Mouse (Mus musculus): ENCODE measurements around the gene Tmprss3.

Tmprss3 gene

DNA sequence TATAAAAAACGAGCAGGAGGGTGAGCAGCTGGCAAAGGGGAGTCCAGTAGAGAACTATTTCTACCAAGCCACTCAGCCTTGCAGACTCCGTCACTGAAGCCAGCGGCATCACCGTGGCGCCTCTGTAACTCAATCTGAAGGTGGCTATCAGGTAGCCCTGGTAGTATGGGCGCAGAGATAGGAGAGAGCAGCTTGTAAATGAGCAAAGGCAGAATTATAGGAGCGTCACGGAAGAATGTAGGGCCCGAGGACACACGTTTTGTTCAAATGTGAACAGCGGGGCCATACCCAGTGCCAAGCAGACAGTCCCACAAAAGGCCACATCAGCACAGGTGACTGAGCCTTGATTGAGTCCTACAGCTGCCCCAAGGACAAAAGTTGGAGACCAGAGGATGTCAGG lies at the start of gene Tmprss3:
TSS of gene Tmprss3 (minus strand) at position 101 of the 400 bp plus-strand sequence.
- DNase-seq (ENCODE audit: inconsistent ontology term): no peak

DNA sequence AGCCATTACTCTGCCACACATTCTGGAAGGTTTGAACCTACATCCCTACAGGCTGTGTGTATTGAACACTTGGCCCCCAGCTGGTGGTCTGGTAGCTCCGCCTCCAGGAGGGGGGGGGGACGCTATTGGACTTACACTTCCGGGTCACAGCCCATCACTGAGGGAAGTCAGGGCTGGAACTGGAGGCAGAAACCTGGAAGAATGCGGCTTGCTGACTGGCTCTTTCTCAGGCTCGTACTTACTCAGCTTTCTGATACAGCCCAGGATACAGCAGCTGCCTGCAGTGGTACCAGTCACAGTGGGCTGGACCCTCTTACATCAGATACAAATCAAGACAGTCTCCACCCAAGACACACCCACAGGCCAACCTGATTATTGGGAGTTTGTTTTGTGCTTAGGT lies 48.4 kb upstream of the Tmprss3 start:
- DNase-seq (ENCODE audit: inconsistent ontology term): no peak

DNA sequence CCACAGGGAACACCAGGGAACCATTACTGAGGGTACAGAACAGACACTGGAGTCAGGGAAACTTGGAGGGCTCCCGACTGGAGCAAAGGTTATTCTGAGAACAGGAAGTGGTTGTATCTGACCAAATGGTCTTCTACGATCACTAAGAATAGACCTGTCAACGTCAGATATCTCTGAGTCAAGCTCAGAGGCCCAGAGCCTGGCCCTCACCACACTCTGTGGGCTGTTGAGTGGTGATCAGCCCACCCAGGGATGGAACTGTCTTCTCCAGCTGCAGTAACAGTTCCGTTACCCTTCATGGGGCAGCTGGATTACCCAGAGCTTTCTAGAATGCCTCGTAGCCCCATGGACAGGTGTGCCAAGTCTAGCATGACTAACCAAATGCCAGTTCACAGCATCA lies 46.5 kb upstream of the Tmprss3 start:
- no peak for DNase-seq (ENCODE audit: inconsistent ontology term)

DNA sequence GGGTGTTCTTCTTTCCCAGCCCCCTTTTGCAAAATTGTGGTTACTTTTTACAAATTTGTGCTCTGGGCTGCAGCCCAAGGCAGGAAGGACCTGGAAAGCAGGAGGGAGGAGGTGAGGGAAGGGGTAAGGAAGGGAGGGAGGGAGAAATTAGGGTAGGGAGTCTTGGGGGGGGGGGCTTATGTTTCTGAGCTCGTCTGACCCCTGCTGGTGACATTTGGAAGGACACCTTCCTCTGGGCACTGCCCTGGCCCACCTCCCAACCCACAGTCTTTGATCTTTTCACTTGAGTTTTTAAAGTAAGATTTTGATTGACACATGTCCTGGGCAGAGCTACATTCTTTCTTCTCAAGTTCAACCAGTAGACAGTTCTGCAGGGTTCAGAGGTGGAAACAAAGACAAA lies 44.0 kb upstream of the Tmprss3 start:
- DNase-seq (ENCODE audit: inconsistent ontology term): no peak

- DNase-seq (ENCODE audit: inconsistent ontology term): no peak
Measured at GRCm38 (mm10) chr17:31241156-31241555, 42.4 kb upstream of the Tmprss3 start.

DNA sequence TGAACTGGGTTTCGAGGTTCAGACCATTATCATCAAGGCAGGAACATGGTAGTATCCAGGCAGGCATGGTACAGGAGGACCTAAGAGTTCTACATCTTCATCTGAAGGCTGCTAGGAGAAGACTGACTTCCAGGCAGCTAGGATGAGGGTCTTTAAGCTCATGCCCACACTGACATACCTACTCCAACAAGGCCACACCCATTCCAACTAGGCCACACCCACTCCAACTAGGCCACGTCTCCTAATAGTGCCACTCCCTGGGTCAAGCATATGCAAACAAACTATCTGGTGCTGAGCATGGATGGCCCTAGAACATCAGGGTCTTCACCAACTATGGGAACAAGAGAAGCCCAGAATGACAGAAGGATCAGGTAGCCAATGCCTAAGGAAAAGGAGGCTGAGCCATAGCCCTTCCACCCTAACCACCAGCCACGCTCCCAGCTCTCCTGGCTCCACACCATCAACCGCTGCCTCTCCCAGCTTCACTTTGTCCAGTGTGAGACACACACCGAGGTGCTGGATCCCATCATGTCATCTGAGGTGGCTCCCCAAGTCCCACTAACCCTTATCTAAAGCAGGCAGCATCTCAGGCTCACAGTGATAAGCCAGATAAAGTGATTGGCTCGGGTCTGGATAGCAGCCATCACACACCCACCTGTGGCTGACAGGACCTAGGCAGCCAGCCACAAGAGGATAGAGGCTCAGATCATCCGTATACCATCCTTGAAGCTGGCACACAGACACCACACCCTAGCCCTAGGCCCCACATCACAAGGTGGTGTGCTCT lies 39.6 kb upstream of the Tmprss3 start:
- no peak for DNase-seq (ENCODE audit: inconsistent ontology term)

- no peak for DNase-seq (ENCODE audit: inconsistent ontology term)
Measured at GRCm38 (mm10) chr17:31235915-31236314, 37.1 kb upstream of the Tmprss3 start.

GRCm38 (mm10) chr17:31232251-31233010 lies 33.7 kb upstream of the Tmprss3 start:
- DNase-seq (ENCODE audit: inconsistent ontology term): peak; percentile 68

DNA sequence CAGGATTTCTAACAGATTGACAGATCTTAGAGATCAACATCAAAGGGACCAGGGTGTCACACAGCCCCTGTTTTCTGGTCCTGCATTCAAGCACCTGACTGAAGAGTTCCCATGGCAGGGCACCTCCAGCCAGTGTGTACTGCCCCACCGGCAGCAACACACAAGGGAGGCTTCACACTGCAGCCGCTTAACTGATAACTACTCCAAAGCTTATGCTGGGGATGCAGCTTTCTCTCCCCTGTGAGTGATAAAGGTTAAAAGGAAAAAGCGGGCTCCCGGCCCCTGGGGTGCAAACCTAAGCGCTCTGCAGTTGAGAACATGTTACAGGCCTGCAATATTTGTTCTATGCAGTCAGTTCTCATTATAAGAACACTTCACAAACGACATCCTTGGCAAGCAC lies 33.0 kb upstream of the Tmprss3 start:
- DNase-seq (ENCODE audit: inconsistent ontology term): peak; percentile 5

GRCm38 (mm10) chr17:31226931-31227330 lies 28.2 kb upstream of the Tmprss3 start:
- no peak for DNase-seq (ENCODE audit: inconsistent ontology term)

DNA sequence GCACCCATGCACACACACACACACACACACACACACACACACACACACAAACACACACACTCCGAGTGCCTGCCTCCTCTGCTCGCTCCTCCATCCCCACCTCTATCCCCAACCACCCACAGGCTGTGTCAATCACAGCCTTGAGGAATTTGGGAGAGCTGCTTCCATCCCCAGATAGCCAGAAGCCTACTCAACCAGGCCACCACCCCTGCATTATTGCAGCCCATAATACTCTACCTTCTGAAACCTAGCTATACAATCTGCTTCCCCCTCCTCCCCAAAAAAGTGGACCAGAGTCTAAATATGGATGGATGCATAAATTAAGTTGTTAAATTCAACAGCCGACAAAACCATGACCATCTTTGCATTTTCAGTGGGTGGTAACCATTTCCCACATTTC lies 27.6 kb upstream of the Tmprss3 start:
- DNase-seq (ENCODE audit: inconsistent ontology term): no peak

DNA sequence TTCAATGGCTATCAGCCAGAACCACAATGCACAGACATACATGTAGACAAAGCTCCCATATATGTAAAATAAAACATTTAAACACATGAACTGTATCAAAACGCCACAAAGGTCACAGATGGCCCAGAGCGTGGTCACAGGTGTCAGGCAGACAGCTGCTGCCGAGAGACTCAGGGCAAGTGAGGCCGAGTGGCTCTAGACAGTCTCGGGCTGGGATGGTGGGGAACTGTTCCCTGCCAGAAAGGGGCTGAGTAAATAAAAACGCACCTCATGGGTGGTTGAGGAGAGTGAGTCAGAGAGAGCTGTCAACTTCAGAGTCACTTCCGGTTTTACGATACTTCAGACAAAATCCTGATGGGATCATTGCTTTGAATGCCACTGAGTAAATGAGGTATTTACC lies 25.8 kb upstream of the Tmprss3 start:
- DNase-seq (ENCODE audit: inconsistent ontology term): no peak

DNA sequence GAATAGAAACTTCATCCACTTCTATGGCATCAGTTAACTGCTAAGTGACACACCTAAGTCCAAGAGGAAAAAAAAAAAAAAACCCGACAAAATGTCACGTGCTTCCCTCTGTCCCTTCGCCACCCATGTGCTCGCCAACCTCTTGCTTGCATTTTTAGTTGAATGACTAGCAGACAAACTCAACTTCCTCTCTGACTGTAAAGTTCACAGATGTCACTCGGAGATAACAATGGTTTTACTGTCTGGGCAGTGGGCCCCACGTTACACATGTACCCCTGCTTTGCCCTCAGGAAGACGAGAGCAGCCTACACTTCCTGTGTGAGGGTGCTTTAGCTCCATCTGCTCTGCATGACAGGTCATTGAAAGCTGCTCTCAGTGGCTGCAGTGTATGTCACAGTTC lies 25.1 kb upstream of the Tmprss3 start:
- no peak for DNase-seq (ENCODE audit: inconsistent ontology term)

DNA sequence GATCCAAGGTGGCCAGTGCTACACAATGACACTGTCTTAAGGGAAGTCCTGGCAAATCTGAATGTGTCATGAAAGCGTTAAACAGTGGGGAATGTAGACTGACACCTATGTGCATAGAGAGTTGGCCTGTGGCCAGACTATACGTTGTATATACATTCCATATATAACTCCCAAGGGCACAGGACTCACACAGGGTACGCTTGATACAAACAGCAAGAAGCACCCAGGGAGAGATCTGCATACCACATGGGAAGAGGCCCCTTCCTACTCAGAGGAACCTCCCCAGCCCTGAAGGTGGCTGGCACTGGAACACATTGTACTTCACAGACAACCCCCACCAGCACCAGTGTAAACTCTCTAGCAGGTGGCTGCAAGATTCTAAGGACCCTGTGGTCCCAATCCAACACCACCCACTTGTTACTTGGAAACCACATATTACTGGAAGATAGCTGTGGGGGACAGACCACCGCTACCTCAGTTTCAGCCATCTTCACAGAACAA lies 24.1 kb upstream of the Tmprss3 start:
- no peak for DNase-seq (ENCODE audit: inconsistent ontology term)

DNA sequence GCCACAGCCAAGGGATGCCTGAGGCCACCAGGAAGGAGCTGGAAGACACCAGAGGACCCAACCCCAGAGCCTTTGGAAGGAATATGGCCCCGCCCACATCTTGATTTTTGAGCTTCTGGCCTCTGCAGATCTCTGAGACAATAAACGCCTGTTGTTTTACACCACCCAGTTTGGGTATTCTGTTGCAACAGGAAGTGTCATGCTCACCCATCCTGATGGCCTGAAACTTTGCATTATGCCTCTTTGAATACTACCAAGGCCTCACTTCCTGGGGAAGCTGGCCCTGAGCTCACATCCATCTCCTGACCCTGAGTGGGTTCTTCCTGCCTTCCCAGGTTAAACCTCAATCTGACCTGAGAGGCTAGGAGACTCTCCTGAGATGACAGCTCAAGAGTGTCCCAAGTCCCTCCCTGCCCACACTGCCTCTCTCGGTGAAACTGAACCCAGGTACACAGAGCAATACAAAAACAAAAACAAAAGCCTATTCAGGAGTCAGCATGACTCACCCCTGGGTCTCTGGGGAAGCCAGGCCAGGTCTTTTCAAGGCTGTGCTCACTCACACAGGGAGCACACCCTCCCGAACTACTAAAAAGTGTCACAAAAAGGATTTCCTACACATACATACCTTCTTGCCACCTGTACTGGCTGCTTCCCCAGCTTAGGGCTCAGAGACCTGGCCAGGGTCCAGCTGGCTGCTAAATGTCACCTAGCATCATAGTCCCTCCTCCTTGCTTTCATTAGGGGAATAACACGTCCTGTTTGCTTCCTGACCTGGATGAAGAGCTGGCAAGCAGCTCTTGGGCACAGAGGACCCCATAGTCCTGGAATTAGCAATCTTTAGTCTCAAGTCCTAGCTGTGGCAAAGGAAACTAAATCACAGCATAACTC lies 17.5 kb upstream of the Tmprss3 start:
- DNase-seq (ENCODE audit: inconsistent ontology term): peak; percentile 33

DNA sequence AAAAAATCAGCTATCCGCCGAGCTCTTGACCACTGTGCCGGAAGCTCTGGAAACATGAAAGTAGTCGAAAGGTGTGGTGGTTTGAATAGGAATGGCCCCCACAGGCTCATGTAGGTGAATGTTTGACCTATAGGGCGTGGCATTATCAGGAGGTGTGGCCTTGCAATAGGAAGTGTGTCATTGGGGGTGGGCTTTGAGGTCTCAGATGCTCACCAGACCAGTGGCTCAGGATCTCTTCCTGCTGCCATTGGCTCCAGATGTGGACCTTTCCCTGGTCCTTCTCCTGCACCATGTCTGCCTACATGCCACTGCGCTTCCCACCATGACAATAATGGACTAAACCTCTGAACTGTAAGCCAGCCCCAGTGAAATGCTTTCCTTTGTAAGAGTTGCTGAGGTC lies 13.1 kb upstream of the Tmprss3 start:
- DNase-seq (ENCODE audit: inconsistent ontology term): no peak

GRCm38 (mm10) chr17:31210299-31210698 lies 11.5 kb upstream of the Tmprss3 start:
- DNase-seq (ENCODE audit: inconsistent ontology term): no peak

DNA sequence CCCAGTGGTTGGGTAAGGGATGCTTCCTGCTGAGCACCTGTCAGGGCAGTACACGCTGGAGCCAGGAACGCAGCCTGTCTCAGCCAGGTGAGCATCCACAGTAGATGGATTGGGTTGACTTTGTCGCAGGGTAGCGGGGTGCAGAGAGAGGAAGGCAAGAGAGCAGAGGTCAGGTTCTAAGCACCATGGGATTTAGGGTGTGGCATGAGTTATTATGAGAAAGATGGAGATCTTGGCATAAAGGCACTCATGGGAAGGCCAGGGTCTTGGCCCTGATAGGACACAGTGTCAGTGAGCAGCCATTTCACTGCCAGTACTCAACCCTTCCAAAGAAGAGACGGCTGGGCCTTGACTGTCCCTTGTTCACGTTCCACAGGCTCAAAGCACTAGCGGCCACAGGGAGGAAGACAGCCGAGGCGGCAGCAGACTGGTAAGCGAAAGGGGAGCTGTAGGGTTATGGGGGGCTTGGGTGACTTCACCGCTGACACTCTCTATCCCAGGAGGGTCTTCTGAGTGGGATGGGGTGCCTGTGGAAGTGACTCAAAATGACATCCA lies 10.7 kb upstream of the Tmprss3 start:
- DNase-seq (ENCODE audit: inconsistent ontology term): no peak

- DNase-seq (ENCODE audit: inconsistent ontology term): no peak
Measured at GRCm38 (mm10) chr17:31208654-31209053, 9.9 kb upstream of the Tmprss3 start.

GRCm38 (mm10) chr17:31207771-31208334 lies 9.1 kb upstream of the Tmprss3 start, which contains the start of gene Ubash3a:
Gene Ubash3a, plus strand, starts transcription at chr17:31207873.
- no peak for DNase-seq (ENCODE audit: inconsistent ontology term)

GRCm38 (mm10) chr17:31196283-31196682 lies 2.5 kb downstream of the Tmprss3 start:
- DNase-seq (ENCODE audit: inconsistent ontology term): no peak
